Mouse (Mus musculus) limb, embryonic 14.5 days (tissue): ENCODE results near the gene Prkag2. TPM values are rescaled to one million over a fixed set of nuclear protein-coding genes. Genes with fewer than 3 reads are reported as not detected.

Source experiments
- ATAC-seq: fragments of 200-750 bp; cut with Nextera tagmentation; 2 replicates; pipeline ENCODE4 v1.8.0; 2017; ENCODE audit warnings: low read depth, moderate number of reproducible peaks, moderate TSS enrichment; ENCODE audit not compliant: low FRiP score
- DNase-seq: peaks from one replicate; pipeline ENCODE4 v3.0.0-alpha.2; 2015; ENCODE audit warnings: low spot score
- H3K27ac ChIP-seq: fragments of 300-500 bp; sonication (generic); replicated peaks from 2 replicates; pipeline ENCODE4 v1.5.1; 2014; ENCODE audit warnings: low read depth, mild to moderate bottlenecking, low read length, moderate library complexity, mixed read lengths
- H3K27me3 ChIP-seq: fragments of 300-500 bp; sonication (generic); 2 replicates; pipeline ENCODE4 v1.6.1; 2014; ENCODE audit warnings: low read length, mixed read lengths; ENCODE audit not compliant: control insufficient read depth, insufficient read depth
- H3K36me3 ChIP-seq: fragments of 300-500 bp; sonication (generic); 2 replicates; pipeline ENCODE4 v1.6.1; 2014; ENCODE audit warnings: mild to moderate bottlenecking, low read length, moderate library complexity, mixed read lengths; ENCODE audit not compliant: control insufficient read depth, insufficient read depth
- H3K4me1 ChIP-seq: fragments of 300-500 bp; sonication (generic); 2 replicates; pipeline ENCODE4 v1.6.1; 2014; ENCODE audit warnings: antibody characterized with exemption, low read length, mixed read lengths; ENCODE audit not compliant: control insufficient read depth, insufficient read depth
- H3K4me2 ChIP-seq: fragments of 300-500 bp; sonication (generic); replicated peaks from 2 replicates; pipeline ENCODE4 v1.6.1; 2014; ENCODE audit warnings: low read depth, mild to moderate bottlenecking, low read length, moderate library complexity; ENCODE audit not compliant: severe bottlenecking
- H3K4me3 ChIP-seq: fragments of 300-500 bp; sonication (generic); replicated peaks from 2 replicates; pipeline ENCODE4 v1.5.1; 2014; ENCODE audit warnings: low read length
- H3K9ac ChIP-seq: fragments of 300-500 bp; sonication (generic); 2 replicates; pipeline ENCODE4 v1.6.1; 2014; ENCODE audit warnings: mild to moderate bottlenecking, low read depth, low read length, moderate library complexity; ENCODE audit not compliant: severe bottlenecking
- H3K9me3 ChIP-seq: fragments of 300-500 bp; sonication (generic); 2 replicates; pipeline ENCODE4 v1.6.1; 2016; ENCODE audit warnings: low read length; ENCODE audit not compliant: control insufficient read depth
- POLR2A ChIP-seq: fragments of 200-500 bp; IDR thresholded peaks from 2 replicates; pipeline ENCODE4 v1.8.0; 2012; ENCODE audit warnings: inconsistent platforms, mild to moderate bottlenecking, moderate library complexity, borderline replicate concordance; ENCODE audit not compliant: insufficient read depth, insufficient read length; ENCODE audit errors: extremely low read depth
- WGBS: fragments of 180-500 bp; shearing (Covaris S2); extraction: QIAGEN DNeasy Blood & Tissue Kit; methylation state at CpG from one replicate; pipeline ENCODE4 v1.1.7; 2014; 5-methylcytosine and 5-hydroxymethylcytosine counted together
- polyA plus RNA-seq, 2 experiments: library from polyadenylated mRNA; depleted of rRNA in 1 of 2; stranded (reverse) in 1 of 2; unstranded in 1 of 2; fragments of >200 nt; fragmentation: Nextera tagmentation in 1 of 2; extraction: Ambion mirVana in 1 of 2; gene quantifications; 2 replicates each; pipeline versions ENCODE4 v1.2.1 to v1.2.3; 2012 to 2014

The Prkag2 gene
- polyA plus RNA-seq, 2 experiments: 21.3 to 32.6 TPM

DNA sequence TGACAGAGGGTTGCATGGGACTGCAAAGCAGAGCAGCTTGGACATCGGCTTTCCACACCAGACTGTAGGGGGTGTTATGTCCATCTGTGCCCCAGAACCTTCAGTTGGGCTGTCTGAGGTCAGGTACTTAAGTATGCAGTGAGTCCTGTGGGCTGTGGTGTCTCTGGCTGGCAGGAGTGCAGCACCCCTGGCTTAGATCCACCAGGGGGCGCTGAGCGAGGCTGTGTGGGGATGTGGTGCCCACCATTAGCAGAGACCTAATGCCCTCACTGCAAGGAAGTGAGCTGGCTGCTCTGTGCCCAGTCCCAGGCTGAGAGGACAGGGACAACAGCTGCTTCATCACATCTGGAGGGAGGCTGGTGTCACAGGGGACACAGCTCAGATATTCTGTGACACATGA is 116.9 kb downstream of the Prkag2 start:
- DNase-seq: no peak
- H3K4me1 ChIP-seq: peaks cover 17% of the 10 kb centered on the region
- H3K9me3 ChIP-seq: no peaks in the 10 kb centered on the region
- TF ChIP-seq POLR2A: no peak
- no peak overlapping the region for H3K9ac ChIP-seq
- no peaks in the 10 kb centered on the region for H3K36me3 ChIP-seq
- H3K27me3 ChIP-seq: no peaks in the 10 kb centered on the region
- peak; percentile 36; the same call in 1 of the 2 replicates for ATAC-seq
- WGBS: 10% methylated on average over 3 of the region's 3 CpGs
- H3K27ac ChIP-seq: no peak overlapping the region
- H3K4me3 ChIP-seq: no peak overlapping the region
- no peak overlapping the region for H3K4me2 ChIP-seq

GRCm38 (mm10) chr5:24982258-24982657 is 118.2 kb downstream of the Prkag2 start:
- Histone ChIP-seq H3K36me3 (no peaks in the 10 kb centered on the region), H3K9ac (no peak overlapping the region), H3K4me2 (no peak overlapping the region), H3K9me3 (no peaks in the 10 kb centered on the region), H3K27ac (no peak overlapping the region), H3K4me3 (no peak overlapping the region), H3K4me1 (peaks cover 17% of the 10 kb centered on the region), H3K27me3 (no peaks in the 10 kb centered on the region)
- WGBS: 68% methylated on average over 3 of the region's 3 CpGs
- TF ChIP-seq POLR2A: no peak
- ATAC-seq (no peak), DNase-seq (no peak)

DNA sequence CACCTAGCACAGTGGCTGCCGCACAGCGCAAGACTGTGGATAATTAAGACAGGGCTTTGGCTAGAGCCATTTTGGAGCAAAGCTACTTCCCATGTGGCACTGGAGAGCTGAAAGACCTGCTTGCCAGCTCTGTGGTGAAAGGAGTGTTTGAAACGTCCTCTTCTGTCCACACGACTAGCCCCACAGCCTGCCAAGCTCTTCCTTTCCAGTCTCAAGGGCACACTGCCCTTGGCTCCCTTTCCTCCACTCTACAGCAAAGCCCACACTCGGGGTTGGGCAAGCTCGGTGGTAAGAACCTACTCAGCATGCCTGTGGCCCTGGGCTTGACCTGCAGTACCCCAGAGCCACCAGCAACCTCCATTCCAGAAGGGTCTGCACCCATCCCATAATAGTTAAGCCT is 118.7 kb downstream of the Prkag2 start:
- peaks cover 17% of the 10 kb centered on the region for H3K4me1 ChIP-seq
- no peak overlapping the region for H3K4me3 ChIP-seq
- H3K27me3 ChIP-seq: no peaks in the 10 kb centered on the region
- no peak overlapping the region for H3K27ac ChIP-seq
- H3K9ac ChIP-seq: no peak overlapping the region
- DNase-seq (no peak), ATAC-seq (no peak)
- no peak for TF ChIP-seq POLR2A
- H3K4me2 ChIP-seq: no peak overlapping the region
- H3K36me3 ChIP-seq: no peaks in the 10 kb centered on the region
- H3K9me3 ChIP-seq: no peaks in the 10 kb centered on the region
- 67% methylated on average over 6 of the region's 6 CpGs for WGBS

GRCm38 (mm10) chr5:24979968-24980345 is 120.5 kb downstream of the Prkag2 start:
- Histone ChIP-seq H3K27ac (no peak overlapping the region), H3K4me1 (0 out of 2 replicates have a peak, but pooled peaks cover 6% of the 10 kb centered on the region), H3K9ac (no peak overlapping the region), H3K4me3 (no peak overlapping the region), H3K4me2 (no peak overlapping the region), H3K36me3 (no peaks in the 10 kb centered on the region), H3K27me3 (no peaks in the 10 kb centered on the region), H3K9me3 (no peaks in the 10 kb centered on the region)
- DNase-seq (no peak), ATAC-seq (no peak)
- WGBS: 78% methylated on average over 10 of the region's 10 CpGs
- TF ChIP-seq POLR2A: no peak

- WGBS: 69% methylated on average over 4 of the region's 4 CpGs
- no peak overlapping the region for H3K27ac ChIP-seq
- no peak for DNase-seq
Observed at GRCm38 (mm10) chr5:24979312-24979967, 121.0 kb downstream of the Prkag2 start.

More at GRCm38 (mm10) chr5:24979312-24979967, 121.0 kb downstream of the Prkag2 start:
- H3K9me3 ChIP-seq: no peaks in the 10 kb centered on the region
- H3K4me1 ChIP-seq: 0 out of 2 replicates have a peak, but pooled peaks cover under 1% of the 10 kb centered on the region
- no peak overlapping the region for H3K4me3 ChIP-seq
- H3K27me3 ChIP-seq: no peaks in the 10 kb centered on the region
- TF ChIP-seq POLR2A: no peak
- no peaks in the 10 kb centered on the region for H3K36me3 ChIP-seq
- no peak for ATAC-seq
- H3K9ac ChIP-seq: no peak overlapping the region
- no peak overlapping the region for H3K4me2 ChIP-seq
